Mouse (Mus musculus) left cerebral cortex, adult 2 months (tissue): ENCODE measurements around the gene Rpp25l. TPM values are rescaled to one million over a fixed set of nuclear protein-coding genes. Genes with fewer than 3 reads are reported as not detected.
"Not testable (repeated sequence)": the region's sequence is repeated elsewhere in the genome, so short reads cannot be mapped to it uniquely, and the experiment has no call there.

Experiments
- DNase-seq, 2 experiments: peaks; one replicate each; pipeline ENCODE4 v3.0.0; 2021 to 2022; ENCODE audit warnings: low spot score in 2 of 2, mixed read lengths in 1 of 2; ENCODE audit errors: extremely low spot score in 1 of 2
- H3K27ac ChIP-seq: fragments of 200-600 bp; 2 replicates; pipeline ENCODE4 v1.8.1; 2022
- H3K4me3 ChIP-seq: fragments of 200-600 bp; 2 replicates; pipeline ENCODE4 v1.8.1; 2022
- CTCF ChIP-seq: fragments of 200-600 bp; IDR thresholded peaks from 2 replicates; pipeline ENCODE4 v1.8.1; 2022; ENCODE audit warnings: antibody characterized with exemption, mild to moderate bottlenecking, moderate library complexity
- intact Hi-C: fragments of 180-260 bp; cut with DNase I; formaldehyde crosslinking; loops from one replicate; pipeline ENCODE4 v1.15.1; 2025
- long read RNA-seq, 2 experiments: library from polyadenylated mRNA; stranded (forward); transcript quantifications; one replicate each; pipeline ENCODE4 v2.0.0; 2021; ENCODE audit warnings: borderline mapping rate in 2 of 2
- total RNA-seq, 2 experiments: library from RNA; stranded (reverse); gene quantifications; 2 replicates each; pipeline ENCODE4 v1.2.3; 2021

Rpp25l gene
- total RNA-seq: 10 to 100 TPM; 27.7 to 30.7 TPM
- long read RNA-seq, experiment 1, transcript Rpp25l-201 (2 exons, 856 nt): major isoform, 7 of 8 reads
- long read RNA-seq, experiment 1, partial matches to known transcripts: 0 of 8 reads
- long read RNA-seq, experiment 1, other reads (novel, unspliced or antisense): 1 of 8 reads
- long read RNA-seq, experiment 2, transcript Rpp25l-201 (2 exons, 856 nt): major isoform, 5 of 7 reads
- long read RNA-seq, experiment 2, partial matches to known transcripts: 0 of 7 reads
- long read RNA-seq, experiment 2, other reads (novel, unspliced or antisense): 2 of 7 reads

- intact Hi-C loops: loop anchor here (1.0 kb wide), 1 partner anchor 24 kb away; no protein-coding TSS in a partner anchor
These were observed at the start of gene Rpp25l for GRCm38 (mm10) chr4:41713197-41714067. Gene Rpp25l (minus strand): TSS chr4:41713534.

GRCm38 (mm10) chr4:41762688-41763114, 49.4 kb upstream of the Rpp25l start:
- peak in 1 of 2 experiments; percentile 51 for DNase-seq
- H3K27ac ChIP-seq: peak overlapping the region; percentile 90
- intact Hi-C loops, H3K4me3 ChIP-seq: not testable (repeated sequence)

More at GRCm38 (mm10) chr4:41713197-41714067, at the start of gene Rpp25l:
- peak within 1 kb of the TSS; percentile 95 for H3K27ac ChIP-seq
- peak; percentile 84 to 85 for DNase-seq
- peak; percentile 35; the same call in 1 of the 2 replicates for TF ChIP-seq CTCF
- H3K4me3 ChIP-seq: peak within 1 kb of the TSS; percentile 88

- TF ChIP-seq CTCF: no peak
- no peak for DNase-seq
- H3K4me3 ChIP-seq: no peak overlapping the region
- peak overlapping the region; percentile 90 for H3K27ac ChIP-seq
- intact Hi-C loops: no loop called here
These were observed 48.9 kb upstream of the Rpp25l start for GRCm38 (mm10) chr4:41762099-41762687.

- H3K4me3 ChIP-seq: no peak overlapping the region
- intact Hi-C loops: no loop called here
- no peak for TF ChIP-seq CTCF
- DNase-seq: no peak
- H3K27ac ChIP-seq: peak overlapping the region; percentile 90
These were observed 48.3 kb upstream of the Rpp25l start for GRCm38 (mm10) chr4:41761680-41762079.

GRCm38 (mm10) chr4:41760911-41761310, 47.6 kb upstream of the Rpp25l start:
- peak overlapping the region; percentile 90 for H3K27ac ChIP-seq
- TF ChIP-seq CTCF: no peak
- intact Hi-C loops: no loop called here
- H3K4me3 ChIP-seq: peak overlapping the region; percentile 37
- DNase-seq: no peak

- Histone ChIP-seq H3K4me3 (peak overlapping the region; percentile 37), H3K27ac (peak overlapping the region; percentile 90)
- no peak for TF ChIP-seq CTCF
- peak; percentile 60 to 78 for DNase-seq
- intact Hi-C loops: no loop called here
These were observed 47.0 kb upstream of the Rpp25l start for GRCm38 (mm10) chr4:41760288-41760721.

- intact Hi-C loops: no loop called here
- no peak for DNase-seq
- peak overlapping the region; percentile 37 for H3K4me3 ChIP-seq
- H3K27ac ChIP-seq: peak overlapping the region; percentile 90
- TF ChIP-seq CTCF: no peak
These were observed 46.4 kb upstream of the Rpp25l start for GRCm38 (mm10) chr4:41759656-41760287.

GRCm38 (mm10) chr4:41759206-41759605, 45.9 kb upstream of the Rpp25l start:
- DNase-seq: peak in 1 of 2 experiments; percentile 33
- Histone ChIP-seq H3K4me3 (no peak overlapping the region), H3K27ac (peak overlapping the region; percentile 90)
- TF ChIP-seq CTCF: no peak
- intact Hi-C loops: no loop called here

GRCm38 (mm10) chr4:41758701-41759100, 45.4 kb upstream of the Rpp25l start:
- intact Hi-C loops: no loop called here
- no peak overlapping the region for H3K4me3 ChIP-seq
- DNase-seq: no peak
- no peak for TF ChIP-seq CTCF
- H3K27ac ChIP-seq: peak overlapping the region; percentile 90

GRCm38 (mm10) chr4:41758021-41758420, 44.7 kb upstream of the Rpp25l start:
- intact Hi-C loops: no loop called here
- Histone ChIP-seq H3K27ac (peak overlapping the region; percentile 11; the same call in 1 of the 2 replicates), H3K4me3 (no peak overlapping the region)
- DNase-seq: no peak
- no peak for TF ChIP-seq CTCF

- intact Hi-C loops: no loop called here
- DNase-seq: no peak
- TF ChIP-seq CTCF: no peak
- Histone ChIP-seq H3K4me3 (peak overlapping the region; percentile 97; the same call in 1 of the 2 replicates), H3K27ac (peak overlapping the region; percentile 97; the same call in 1 of the 2 replicates)
These were observed 44.0 kb upstream of the Rpp25l start for GRCm38 (mm10) chr4:41757321-41757720.
